Mouse (Mus musculus) small intestine, adult 2 months (tissue): ENCODE measurements at regions not wholly inside any gene's neighbourhood (a gene's known extent, or its start where the extent isn't known, plus 50 kb on each side); places are given as distances from the start of the nearest gene placed in this dataset.

Experiments
- CTCF ChIP-seq: fragments of 200-500 bp; IDR thresholded peaks from 2 replicates; pipeline ENCODE4 v1.5.1; 2012; ENCODE audit warnings: low read depth, mild to moderate bottlenecking, control low read depth, inconsistent platforms, low read length, moderate library complexity, mixed read lengths; ENCODE audit not compliant: insufficient replicate concordance, insufficient read length; ENCODE audit errors: extremely low read depth
- POLR2A ChIP-seq: fragments of 200-500 bp; IDR thresholded peaks from 2 replicates; pipeline ENCODE4 v1.6.1; 2012; ENCODE audit warnings: low read depth, mild to moderate bottlenecking, control low read depth, inconsistent platforms, low read length, moderate library complexity

GRCm38 (mm10) chr8:46411877-46412625 is 58.8 kb upstream of the Acsl1 start:
- TF ChIP-seq CTCF (no peak), POLR2A (0 out of 2 replicates have a peak, but pooled peaks have one; percentile 14)
